Mouse (Mus musculus) Patski (cell line): Measurements from ENCODE around the gene Mgat5. TPM values are rescaled to one million over a fixed set of nuclear protein-coding genes. Genes with fewer than 3 reads are reported as not detected.
A peak's percentile ranks its signal among the peaks of the same experiment; 100 is the strongest.

ENCODE experiments used
- ATAC-seq: fragments of 100-300 bp; one replicate; pipeline ENCODE4 v1.8.0; 2021
- CTCF ChIA-PET: fragments of 350-600 bp; sonication (Branson Sonifier 250); formaldehyde crosslinking; loops from one replicate; lab custom pipeline; 2022; ENCODE audit warnings: inconsistent platforms; lab: Charles Lee
- POLR2A ChIA-PET: fragments of 350-600 bp; sonication (Branson Sonifier 250); formaldehyde crosslinking; loops from one replicate; lab custom pipeline; 2022; ENCODE audit warnings: antibody characterized with exemption, inconsistent platforms; lab: Charles Lee
- DNase-seq: peaks from one replicate; pipeline ENCODE4 v3.0.0-alpha.2; 2011; ENCODE audit warnings: low read depth, low spot score
- H3K27me3 ChIP-seq: fragments of 371-371 bp; one replicate; pipeline ENCODE4 v1.5.1; 2021
- CTCF ChIP-seq: fragments of 100-300 bp; IDR thresholded peaks from one replicate; pipeline ENCODE4 v1.5.1; 2021
- in situ Hi-C: fragments of 300-500 bp; cut with MboI; formaldehyde crosslinking; loops from 3 replicates; pipeline ENCODE4 v1.11.1; 2018; ENCODE audit warnings: low pct_unique_long_range_greater_than_20kb, mixed read lengths
- polyA plus RNA-seq: library from polyadenylated mRNA; unstranded; gene quantifications from one replicate; pipeline ENCODE4 v1.2.3, GENCODE M21; 2021

Mgat5 gene
- polyA plus RNA-seq, 1 experiment from 2014 or later, result 6.6 TPM

- no peaks in the 10 kb centered on the region for H3K27me3 ChIP-seq
- ChIA-PET CTCF (no interaction called here), POLR2A (no interaction called here)
- no peak for ATAC-seq
- in situ Hi-C loops, result no loop called here
- no peak for DNase-seq
- TF ChIP-seq CTCF, result no peak
Measured at GRCm38 (mm10) chr1:127303791-127304190, 99.0 kb downstream of the Mgat5 start.

GRCm38 (mm10) chr1:127304281-127304680 lies 99.5 kb downstream of the Mgat5 start:
- ChIA-PET POLR2A (interaction anchor here (0.6 kb wide), 1 partner anchor 14 kb away, joined by 3 read pairs; no protein-coding TSS in a partner anchor), CTCF (no interaction called here)
- in situ Hi-C loops, result no loop called here
- DNase-seq (no peak), ATAC-seq (no peak)
- TF ChIP-seq CTCF, result no peak
- no peaks in the 10 kb centered on the region for H3K27me3 ChIP-seq

DNA sequence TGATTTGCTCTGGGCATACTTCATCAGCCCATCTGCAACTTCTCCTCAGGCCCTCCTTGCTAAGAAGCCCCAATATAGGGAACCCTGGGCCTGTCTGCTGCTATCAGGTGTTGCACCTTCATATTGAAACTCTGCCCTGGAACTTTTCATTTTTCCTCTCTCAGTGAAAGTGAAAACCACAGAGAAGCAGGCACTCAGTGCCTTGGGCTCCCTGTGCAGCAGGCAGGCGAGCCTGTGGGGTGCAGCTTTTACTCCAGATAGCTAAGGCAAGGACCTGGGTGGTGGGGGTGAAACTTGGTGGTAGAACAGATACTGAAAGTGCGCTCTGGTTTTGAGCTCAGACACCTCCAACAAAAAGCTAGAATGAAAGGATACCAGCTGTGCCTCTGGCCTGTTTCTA lies 100.8 kb downstream of the Mgat5 start:
- TF ChIP-seq CTCF, result no peak
- in situ Hi-C loops, result no loop called here
- no peaks in the 10 kb centered on the region for H3K27me3 ChIP-seq
- DNase-seq, result no peak
- ChIA-PET CTCF (no interaction called here), POLR2A (no interaction called here)
- no peak for ATAC-seq

GRCm38 (mm10) chr1:127306024-127306771 lies 101.4 kb downstream of the Mgat5 start:
- no peaks in the 10 kb centered on the region for H3K27me3 ChIP-seq
- POLR2A ChIA-PET, result interaction anchor here (0.6 to 0.7 kb wide), 3 partner anchors 12 to 1330 kb away, joined by 3 read pairs; no protein-coding TSS in a partner anchor
- DNase-seq (no peak), ATAC-seq (no peak)
- in situ Hi-C loops, result no loop called here
- TF ChIP-seq CTCF, result no peak
- CTCF ChIA-PET, result interaction anchor here (1.2 kb wide), 1 partner anchor 16 kb away, joined by 3 read pairs; no protein-coding TSS in a partner anchor

DNA sequence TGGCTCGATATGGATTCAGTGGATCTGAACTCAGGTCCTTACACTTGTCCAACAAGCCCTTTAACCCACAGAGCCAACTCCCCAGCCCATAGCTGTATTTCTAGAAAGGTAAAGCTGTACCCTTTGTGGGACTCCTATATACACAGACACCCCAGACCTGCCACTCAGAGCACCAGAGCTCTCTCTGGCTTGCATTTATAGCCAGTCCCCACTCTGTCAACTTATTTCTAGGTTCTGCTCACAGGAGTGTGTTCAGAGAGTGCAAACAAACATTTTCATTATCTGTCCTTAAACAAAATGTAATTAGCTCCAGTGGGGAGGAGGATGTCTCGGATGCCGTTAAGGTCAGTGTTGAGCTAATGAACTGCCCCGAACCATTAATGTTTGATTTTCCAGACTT lies 102.5 kb downstream of the Mgat5 start:
- TF ChIP-seq CTCF, result no peak
- ATAC-seq (no peak), DNase-seq (no peak)
- H3K27me3 ChIP-seq, result no peaks in the 10 kb centered on the region
- in situ Hi-C loops, result no loop called here
- ChIA-PET POLR2A (no interaction called here), CTCF (interaction anchor here (1.2 kb wide), 2 partner anchors 14 to 17 kb away, joined by 3 read pairs; no protein-coding TSS in a partner anchor)

- no peak for TF ChIP-seq CTCF
- in situ Hi-C loops, result no loop called here
- DNase-seq (no peak), ATAC-seq (peak; percentile 41)
- H3K27me3 ChIP-seq, result no peaks in the 10 kb centered on the region
- POLR2A ChIA-PET, result no interaction called here
- CTCF ChIA-PET, result interaction anchor here (1.2 kb wide), 1 partner anchor 15 kb away, joined by 3 read pairs; no protein-coding TSS in a partner anchor
Measured at GRCm38 (mm10) chr1:127308207-127308725, 103.5 kb downstream of the Mgat5 start.

GRCm38 (mm10) chr1:127308989-127309701 lies 104.3 kb downstream of the Mgat5 start:
- in situ Hi-C loops, result no loop called here
- POLR2A ChIA-PET, result interaction anchor here (1.7 kb wide), 1 partner anchor 9 kb away, joined by 3 read pairs; no protein-coding TSS in a partner anchor

DNA sequence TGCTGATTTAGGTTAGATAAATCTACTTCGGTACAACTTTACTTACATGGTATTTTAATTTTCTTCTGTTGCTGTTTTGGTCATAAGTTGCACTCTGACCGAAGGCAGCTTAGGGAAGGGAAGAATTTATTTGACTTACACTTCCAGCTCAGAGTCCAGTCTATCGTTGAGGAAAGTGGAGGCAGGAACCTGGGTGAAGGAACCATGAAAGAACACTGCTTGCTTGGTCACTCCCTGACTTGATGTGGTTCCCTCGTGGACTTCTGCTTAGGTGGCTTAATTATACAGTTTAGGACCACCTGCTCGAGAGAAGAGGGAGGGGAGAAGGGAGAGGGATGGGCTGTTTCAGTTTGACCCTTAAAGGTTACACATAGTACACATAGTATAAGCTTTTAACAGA lies 105.2 kb downstream of the Mgat5 start:
- H3K27me3 ChIP-seq, result no peaks in the 10 kb centered on the region
- ChIA-PET CTCF (no interaction called here), POLR2A (interaction anchor here (1.7 kb wide), 1 partner anchor 9 kb away, joined by 3 read pairs; no protein-coding TSS in a partner anchor)
- no peak for ATAC-seq
- no peak for DNase-seq
- in situ Hi-C loops, result no loop called here
- no peak for TF ChIP-seq CTCF

More at GRCm38 (mm10) chr1:127308989-127309701, 104.3 kb downstream of the Mgat5 start:
- no peak for TF ChIP-seq CTCF
- DNase-seq (no peak), ATAC-seq (no peak)
- no peaks in the 10 kb centered on the region for H3K27me3 ChIP-seq
- CTCF ChIA-PET, result no interaction called here

- DNase-seq (no peak), ATAC-seq (no peak)
- no peak for TF ChIP-seq CTCF
- CTCF ChIA-PET, result no interaction called here
- in situ Hi-C loops, result no loop called here
- POLR2A ChIA-PET, result interaction anchor here (0.6 to 1.7 kb wide), 2 partner anchors 8 to 93 kb away, joined by 3 to 7 read pairs; no protein-coding TSS in a partner anchor
- H3K27me3 ChIP-seq, result no peaks in the 10 kb centered on the region
Measured at GRCm38 (mm10) chr1:127310703-127311102, 105.9 kb downstream of the Mgat5 start.

GRCm38 (mm10) chr1:127313652-127314350 lies 109.0 kb downstream of the Mgat5 start:
- POLR2A ChIA-PET, result interaction anchor here (0.7 kb wide), 1 partner anchor 558 kb away, joined by 4 read pairs; no protein-coding TSS in a partner anchor
- CTCF ChIA-PET, result no interaction called here
- H3K27me3 ChIP-seq, result no peaks in the 10 kb centered on the region
- TF ChIP-seq CTCF, result no peak
- in situ Hi-C loops, result no loop called here
- ATAC-seq (no peak), DNase-seq (no peak)
